Mouse (Mus musculus) kidney, embryonic 16.5 days (tissue): ENCODE measurements around the gene Defa21. TPM values are rescaled to one million over a fixed set of nuclear protein-coding genes. Genes with fewer than 3 reads are reported as not detected.
"Not testable (repeated sequence)": the region's sequence is repeated elsewhere in the genome, so short reads cannot be mapped to it uniquely, and the experiment has no call there.

Experiments used
- ATAC-seq: fragments of 200-750 bp; cut with Nextera tagmentation; 2 replicates; pipeline ENCODE4 v1.8.0; 2017; ENCODE audit warnings: moderate TSS enrichment; ENCODE audit not compliant: low FRiP score, low TSS enrichment
- H3K27ac ChIP-seq: fragments of 300-500 bp; sonication (generic); 2 replicates; pipeline ENCODE4 v1.5.1; 2014; ENCODE audit warnings: low read length
- H3K27me3 ChIP-seq: fragments of 300-500 bp; sonication (generic); 2 replicates; pipeline ENCODE4 v1.6.1; 2014; ENCODE audit warnings: low read length, control low read depth, mixed read lengths; ENCODE audit not compliant: insufficient read depth
- H3K36me3 ChIP-seq: fragments of 300-500 bp; sonication (generic); 2 replicates; pipeline ENCODE4 v1.6.1; 2014; ENCODE audit warnings: low read length, control low read depth, mixed read lengths; ENCODE audit not compliant: insufficient read depth
- H3K4me1 ChIP-seq: fragments of 300-500 bp; sonication (generic); 2 replicates; pipeline ENCODE4 v1.6.1; 2014; ENCODE audit warnings: low read length, control low read depth, mixed read lengths; ENCODE audit not compliant: insufficient read depth
- H3K4me2 ChIP-seq: fragments of 300-500 bp; sonication (generic); replicated peaks from 2 replicates; pipeline ENCODE4 v1.6.1; 2014; ENCODE audit warnings: low read depth, low read length
- H3K4me3 ChIP-seq: fragments of 300-500 bp; sonication (generic); 2 replicates; pipeline ENCODE4 v1.5.1; 2014; ENCODE audit warnings: mild to moderate bottlenecking, low read length
- H3K9ac ChIP-seq: fragments of 300-500 bp; sonication (generic); replicated peaks from 2 replicates; pipeline ENCODE4 v1.6.1; 2014; ENCODE audit warnings: low read length
- H3K9me3 ChIP-seq: fragments of 300-500 bp; sonication (generic); 2 replicates; pipeline ENCODE4 v1.6.1; 2016; ENCODE audit warnings: low read length, control low read depth
- WGBS: fragments of 180-500 bp; shearing (Covaris S2); extraction: QIAGEN DNeasy Blood & Tissue Kit; methylation state at CpG from one replicate; pipeline ENCODE4 v1.1.7; 2014; 5-methylcytosine and 5-hydroxymethylcytosine counted together
- polyA plus RNA-seq: library from polyadenylated mRNA; unstranded; fragments of >200 nt; fragmentation: Nextera tagmentation; extraction: Ambion mirVana; gene quantifications from 2 replicates; pipeline ENCODE4 v1.2.1, GENCODE M21; 2015

The Defa21 gene
- not detected in 2 replicates for polyA plus RNA-seq

DNA sequence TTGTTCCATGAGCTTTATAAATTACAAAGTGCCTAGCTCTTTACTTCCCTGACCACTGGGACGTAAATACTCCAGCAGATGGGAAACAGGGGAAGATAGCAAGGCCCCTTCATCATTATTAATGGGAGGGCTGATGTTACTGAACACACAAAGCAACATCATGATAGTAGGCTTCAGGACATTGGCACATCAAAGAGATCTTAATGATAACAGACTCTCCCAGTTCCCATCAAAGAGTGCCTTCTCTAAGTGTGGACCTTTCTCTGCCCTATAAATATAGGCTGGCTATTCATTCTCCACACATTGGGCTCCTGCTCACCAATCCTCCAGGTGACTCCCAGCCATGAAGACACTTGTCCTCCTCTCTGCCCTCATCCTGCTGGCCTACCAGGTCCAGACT is at the start of gene Defa21:
Gene Defa21 (plus strand): TSS at position 301 of the 400 bp plus-strand sequence.
- not testable (repeated sequence) for H3K4me1 ChIP-seq, H3K4me2 ChIP-seq, ATAC-seq, H3K9me3 ChIP-seq, H3K27ac ChIP-seq, H3K4me3 ChIP-seq, H3K9ac ChIP-seq, H3K36me3 ChIP-seq, H3K27me3 ChIP-seq
- WGBS = no CpG with 5 or more reads among the region's 1 CpGs

DNA sequence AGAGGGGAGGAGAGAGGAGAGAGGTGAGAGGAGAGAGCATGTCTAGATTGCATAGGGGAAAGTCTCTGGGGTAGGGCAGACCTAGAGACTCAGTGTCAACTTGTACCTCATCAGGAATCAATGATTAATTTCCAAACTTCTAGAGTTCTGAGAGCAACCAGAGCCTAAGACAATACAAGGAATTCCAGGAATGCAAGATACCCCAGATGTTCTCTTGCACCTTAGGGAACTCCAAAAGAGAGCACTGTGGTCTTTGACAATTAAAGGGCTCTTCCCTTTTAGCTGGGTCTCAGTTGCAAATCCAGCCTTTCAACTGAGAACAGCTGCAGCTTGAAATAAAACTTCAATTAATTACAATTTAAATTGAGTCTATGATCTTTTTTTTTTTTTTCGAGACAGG is 45.5 kb upstream of the Defa21 start:
- ATAC-seq = no peak
- Histone ChIP-seq H3K36me3 (no peaks in the 10 kb centered on the region), H3K9ac (no peak overlapping the region), H3K4me3 (no peak overlapping the region), H3K4me1 (no peaks in the 10 kb centered on the region), H3K4me2 (no peak overlapping the region), H3K27ac (no peak overlapping the region), H3K9me3 (peaks cover 7% of the 10 kb centered on the region; the same call in 1 of the 2 replicates), H3K27me3 (no peaks in the 10 kb centered on the region)
- WGBS = 32% methylated on average over 1 of the region's 1 CpGs

DNA sequence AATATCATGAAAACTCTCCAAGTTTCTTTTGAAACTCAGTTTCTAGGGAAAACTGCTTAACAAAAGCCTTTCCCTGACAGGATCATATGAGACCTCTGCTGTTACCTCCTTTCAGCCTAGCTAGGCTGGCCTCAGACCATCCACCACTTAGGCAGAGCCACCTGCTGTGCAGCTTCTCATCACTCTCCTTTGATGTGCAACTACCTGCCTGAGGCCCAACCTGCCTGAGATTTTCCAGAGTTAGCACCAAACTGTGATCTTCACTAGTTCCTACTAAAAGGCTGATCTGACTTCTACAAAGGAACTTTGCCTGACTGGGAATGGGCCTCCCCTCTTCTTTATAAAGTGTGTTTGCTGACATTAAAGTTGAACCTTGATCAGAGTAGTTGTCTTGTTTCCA is 31.3 kb upstream of the Defa21 start:
- H3K4me3 ChIP-seq, ATAC-seq, H3K4me1 ChIP-seq, H3K9ac ChIP-seq, H3K9me3 ChIP-seq, H3K27ac ChIP-seq, H3K36me3 ChIP-seq, H3K4me2 ChIP-seq, H3K27me3 ChIP-seq: not testable (repeated sequence)

DNA sequence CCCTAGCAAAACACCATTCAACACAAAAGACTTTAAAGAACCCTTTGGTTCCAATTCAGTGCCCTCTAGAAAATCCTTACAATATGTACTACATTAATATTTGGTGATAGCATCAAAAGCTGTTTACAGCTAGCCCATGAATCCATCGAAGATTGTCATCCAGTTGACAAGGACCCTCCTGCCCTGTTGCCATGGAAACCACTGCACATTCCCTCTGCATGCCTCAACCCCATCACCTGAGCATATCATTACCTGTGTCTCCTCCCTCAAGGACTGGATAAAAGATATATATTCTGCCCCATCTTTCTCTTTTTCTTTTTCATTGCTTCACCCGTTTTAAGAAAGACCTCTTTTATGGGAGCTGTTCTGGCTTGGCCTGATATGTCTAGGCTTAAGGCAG is 28.6 kb upstream of the Defa21 start:
- Histone ChIP-seq H3K9me3 (no peaks in the 10 kb centered on the region), H3K9ac (no peak overlapping the region), H3K36me3 (no peaks in the 10 kb centered on the region), H3K4me2 (no peak overlapping the region), H3K27ac (no peak overlapping the region), H3K4me1 (no peaks in the 10 kb centered on the region), H3K4me3 (no peak overlapping the region), H3K27me3 (no peaks in the 10 kb centered on the region)
- ATAC-seq = no peak
- 74% methylated on average over 2 of the region's 2 CpGs for WGBS

DNA sequence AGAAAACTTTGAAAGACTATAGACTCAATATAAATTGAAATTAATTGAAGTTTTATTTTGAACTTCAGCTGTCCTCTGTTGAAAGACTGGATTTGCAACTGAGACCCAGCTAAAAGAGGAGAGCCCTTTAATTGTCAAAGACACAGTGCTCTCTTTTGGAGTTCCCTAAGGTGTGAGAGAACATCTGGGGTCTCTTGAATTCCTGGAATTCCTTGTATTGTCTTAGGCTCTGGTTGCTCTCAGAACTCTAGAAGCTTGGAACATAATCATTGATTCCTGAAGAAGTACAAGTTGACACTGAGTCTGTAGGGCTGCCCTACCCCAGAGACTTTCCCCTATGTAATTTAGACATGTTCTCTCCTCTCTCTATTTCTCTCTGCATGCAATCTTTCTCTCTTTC is 28.1 kb upstream of the Defa21 start:
- H3K27me3 ChIP-seq = no peaks in the 10 kb centered on the region
- no peaks in the 10 kb centered on the region for H3K4me1 ChIP-seq
- H3K9ac ChIP-seq = no peak overlapping the region
- H3K9me3 ChIP-seq = no peaks in the 10 kb centered on the region
- ATAC-seq = no peak
- H3K27ac ChIP-seq = no peak overlapping the region
- H3K36me3 ChIP-seq = no peaks in the 10 kb centered on the region
- no peak overlapping the region for H3K4me2 ChIP-seq
- no peak overlapping the region for H3K4me3 ChIP-seq

DNA sequence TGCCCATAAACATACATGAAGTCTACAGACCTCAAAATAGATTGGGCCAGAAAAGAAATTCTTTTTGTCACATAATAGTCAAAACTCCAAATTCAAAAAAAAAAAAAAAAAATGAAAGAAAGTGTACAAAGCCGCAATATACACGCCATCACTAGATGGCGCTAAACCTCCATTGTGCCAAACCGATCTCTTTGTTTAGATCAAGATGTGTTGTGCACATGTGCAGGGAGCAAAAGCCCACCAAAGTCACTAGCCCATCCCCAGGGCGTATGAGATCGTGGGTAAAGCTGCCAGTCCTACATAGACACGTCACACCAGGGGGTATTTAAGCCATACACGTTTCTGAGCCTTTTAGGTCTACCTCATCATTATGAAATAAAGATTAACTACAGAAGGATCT is 24.2 kb upstream of the Defa21 start:
- Histone ChIP-seq H3K27ac (no peak overlapping the region), H3K36me3 (no peaks in the 10 kb centered on the region), H3K27me3 (no peaks in the 10 kb centered on the region), H3K9me3 (peaks cover 4% of the 10 kb centered on the region; the same call in 1 of the 2 replicates), H3K9ac (no peak overlapping the region), H3K4me1 (no peaks in the 10 kb centered on the region), H3K4me3 (no peak overlapping the region), H3K4me2 (no peak overlapping the region)
- 43% methylated on average over 8 of the region's 8 CpGs for WGBS
- ATAC-seq = no peak

DNA sequence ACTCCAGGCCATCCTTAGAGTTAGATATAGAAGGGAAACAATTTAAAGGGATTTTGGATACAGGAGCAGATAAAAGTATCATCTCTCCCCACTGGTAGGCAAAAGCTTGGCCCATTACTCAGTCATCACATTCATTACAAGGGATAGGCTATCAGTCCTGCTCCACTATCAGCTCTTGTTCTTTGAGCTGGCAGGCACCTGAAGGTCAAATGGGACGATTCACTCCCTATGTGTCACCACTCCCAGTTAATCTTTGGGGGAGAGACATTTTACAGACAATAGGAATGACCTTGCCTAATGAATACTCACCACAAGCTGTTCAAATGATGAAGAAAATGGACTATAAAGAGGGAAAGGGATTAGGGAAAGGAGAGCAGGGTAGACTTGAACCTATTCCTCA is 18.5 kb upstream of the Defa21 start:
- 15% methylated on average over 1 of the region's 1 CpGs for WGBS
- Histone ChIP-seq H3K4me1 (no peaks in the 10 kb centered on the region), H3K27me3 (no peaks in the 10 kb centered on the region), H3K9me3 (peaks cover 4% of the 10 kb centered on the region; the same call in 1 of the 2 replicates), H3K9ac (no peak overlapping the region), H3K4me2 (no peak overlapping the region), H3K36me3 (no peaks in the 10 kb centered on the region), H3K4me3 (no peak overlapping the region), H3K27ac (no peak overlapping the region)
- no peak for ATAC-seq

DNA sequence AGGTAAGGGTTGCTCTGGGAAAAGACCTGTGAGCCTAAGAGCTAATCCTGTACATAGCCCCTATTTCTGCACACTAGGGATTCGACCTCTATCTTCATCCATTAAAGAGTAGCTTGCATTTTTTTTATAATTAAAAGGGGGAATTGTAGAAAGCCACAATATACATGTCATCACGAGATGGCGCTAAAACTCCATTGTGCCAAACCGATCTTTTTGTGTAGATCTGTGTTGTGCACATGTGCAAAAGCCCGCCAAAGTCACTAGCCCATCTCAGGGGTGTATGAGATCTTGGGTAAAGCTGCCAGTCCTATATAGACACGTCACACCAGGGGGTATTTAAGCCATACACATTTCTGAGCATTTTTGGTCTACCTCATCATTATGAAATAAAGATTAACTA is 16.8 kb upstream of the Defa21 start:
- H3K27ac ChIP-seq, H3K4me1 ChIP-seq: not testable (repeated sequence)
- WGBS = 48% methylated on average over 6 of the region's 6 CpGs

DNA sequence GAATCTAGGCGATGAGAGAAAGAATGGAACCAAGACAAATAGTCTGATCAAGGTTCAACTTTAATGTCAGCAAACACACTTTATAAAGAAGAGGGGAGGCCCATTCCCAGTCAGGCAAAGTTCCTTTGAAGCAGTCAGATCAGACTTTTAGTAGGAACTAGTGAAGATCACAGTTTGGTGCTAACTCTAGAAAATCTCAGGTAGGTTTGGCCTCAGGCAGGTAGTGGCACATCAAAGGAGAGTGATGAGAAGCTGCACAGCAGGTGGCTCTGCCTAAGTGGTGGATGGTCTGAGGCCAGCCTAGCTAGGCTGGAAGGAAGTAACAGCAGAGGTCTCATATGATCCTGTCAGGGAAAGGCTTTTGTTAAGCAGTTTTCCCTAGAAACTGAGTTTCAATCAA is 14.8 kb upstream of the Defa21 start:
- not testable (repeated sequence) for H3K9ac ChIP-seq, H3K27me3 ChIP-seq, H3K4me3 ChIP-seq, ATAC-seq, H3K9me3 ChIP-seq, H3K36me3 ChIP-seq, H3K4me2 ChIP-seq, H3K27ac ChIP-seq, H3K4me1 ChIP-seq
- 63% methylated on average over 1 of the region's 1 CpGs for WGBS

More for the DNA sequence above, 16.8 kb upstream of the Defa21 start:
- not testable (repeated sequence) for H3K27me3 ChIP-seq, H3K4me3 ChIP-seq, ATAC-seq, H3K9me3 ChIP-seq, H3K9ac ChIP-seq, H3K4me2 ChIP-seq, H3K36me3 ChIP-seq

DNA sequence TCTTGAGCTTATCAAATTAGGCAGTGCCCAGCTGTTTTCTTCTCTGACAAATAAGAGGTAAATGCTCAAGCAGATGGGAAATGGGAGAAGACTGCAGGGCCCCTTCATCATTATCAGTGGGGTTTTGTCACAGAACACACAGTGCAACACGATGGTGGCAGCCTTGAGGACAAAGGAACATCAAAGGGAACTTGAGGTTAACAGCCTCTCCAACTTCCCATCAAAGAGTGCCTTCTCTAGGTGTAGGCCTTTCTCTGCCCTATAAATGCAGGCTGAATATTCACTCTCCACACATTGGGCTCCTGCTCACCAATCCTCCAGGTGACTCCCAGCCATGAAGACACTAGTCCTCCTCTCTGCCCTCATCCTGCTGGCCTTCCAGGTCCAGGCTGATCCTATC is 29.4 kb downstream of the Defa21 start, which contains the start of gene Defa23:
Gene Defa23 (plus strand): TSS at position 301 of the 400 bp plus-strand sequence.
- not testable (repeated sequence) for ATAC-seq, H3K4me1 ChIP-seq, H3K4me3 ChIP-seq, H3K27ac ChIP-seq, H3K36me3 ChIP-seq, H3K27me3 ChIP-seq, H3K9ac ChIP-seq, H3K4me2 ChIP-seq, H3K9me3 ChIP-seq
- no CpG with 5 or more reads among the region's 1 CpGs for WGBS

DNA sequence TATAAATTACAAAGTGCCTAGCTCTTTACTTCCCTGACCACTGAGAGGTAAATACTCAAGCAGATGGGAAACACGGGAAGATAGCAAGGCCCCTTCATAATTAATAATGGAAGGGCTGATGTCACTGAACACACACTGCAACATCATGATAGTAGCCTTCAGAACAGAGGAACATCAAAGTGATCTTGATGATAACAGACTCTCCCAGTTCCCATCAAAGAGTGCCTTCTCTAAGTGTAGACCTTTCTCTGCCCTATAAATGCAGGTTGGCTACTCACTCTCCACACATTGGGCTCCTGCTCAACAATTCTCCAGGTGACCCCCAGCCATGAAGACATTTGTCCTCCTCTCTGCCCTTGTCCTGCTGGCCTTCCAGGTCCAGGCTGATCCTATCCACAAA is 39.4 kb downstream of the Defa21 start, which contains the start of gene Defa35:
Gene Defa35 (plus strand): TSS at position 301 of the 400 bp plus-strand sequence.
- H3K9ac ChIP-seq, H3K27ac ChIP-seq, H3K27me3 ChIP-seq, H3K4me2 ChIP-seq, H3K9me3 ChIP-seq, H3K4me3 ChIP-seq, ATAC-seq, H3K36me3 ChIP-seq, H3K4me1 ChIP-seq: not testable (repeated sequence)
- WGBS = 72% methylated on average over 1 of the region's 1 CpGs
